9 mouse cellular contexts compared by ENCODE assay signal in genomic region chr13:29610051-29610931, GRCm38 (mm10).
A peak's percentile ranks its signal among the peaks of the same experiment; 100 is the strongest.
DNase-seq lines count a peak whose midpoint lies in the region; ATAC-seq and TF ChIP-seq lines count a peak whose summit lies in the region.
"Had no signal": no experiment of that assay in that cellular context is flagged by ENCODE, and none has a peak within 500 bp of the region (broad histone marks: within the 10 kb centered on the region; RNA-seq: fewer than 3 reads in every experiment).

No protein-coding gene starts in this region.

- no peak for TF ChIP-seq CTCF in MEL (IDR thresholded peaks at IDR 0.05 in 2 of 3, conservative IDR thresholded peaks at IDR 0.05 in 1 of 3; ENCODE audit: control insufficient read depth in 1 of 3, insufficient read depth in 1 of 3, low read depth in 2 of 3, low read length in 3 of 3, poor library complexity in 1 of 3, severe bottlenecking in 1 of 3)

- H3K79me2 ChIP-seq in MEL (ENCODE audit: control insufficient read depth, insufficient read depth, low read length, poor library complexity) = no peaks in the 10 kb centered on the region

- DNase-seq in heart, adult 18-20 months = peak; percentile 43 to 60
- DNase-seq in MEL (ENCODE audit: low read depth, low spot score) = no peak
- DNase-seq in frontal cortex, postnatal 10 days (ENCODE audit: low spot score in 2 of 2) = no peak
- no peak for DNase-seq in right cerebral cortex, adult 18-20 months
- no peak for DNase-seq in adrenal gland, postnatal 14 days

- H3K27me3 ChIP-seq in heart, embryonic 11.5 days (ENCODE audit: control insufficient read depth, insufficient read depth, low read length) = no peaks in the 10 kb centered on the region
- no peaks in the 10 kb centered on the region for H3K27me3 ChIP-seq in MEL (ENCODE audit: control insufficient read depth in 1 of 2, insufficient read depth in 2 of 2, low read length in 2 of 2)
- H3K27me3 ChIP-seq in heart, embryonic 14.5 days (ENCODE audit: control insufficient read depth, insufficient read depth, low read length) = no peaks in the 10 kb centered on the region
- H3K27me3 ChIP-seq in midbrain, embryonic 12.5 days = no peaks in the 10 kb centered on the region
- H3K27me3 ChIP-seq: megakaryocyte, embryonic 14.5 days had no signal

- H3K4me3 ChIP-seq in heart, embryonic 11.5 days (ENCODE audit: low read depth, low read length) = no peak overlapping the region
- H3K4me3 ChIP-seq in MEL (ENCODE audit: control insufficient read depth in 1 of 2, insufficient read depth in 1 of 2, low read depth in 2 of 2, low read length in 2 of 2) = no peak overlapping the region
- H3K4me3 ChIP-seq in heart, embryonic 14.5 days (ENCODE audit: control insufficient read depth in 1 of 2, insufficient read depth in 1 of 2, low read depth in 1 of 2, low read length in 2 of 2) = no peak overlapping the region
- H3K4me3 ChIP-seq in midbrain, embryonic 12.5 days = no peak overlapping the region
- H3K4me3 ChIP-seq: megakaryocyte, embryonic 14.5 days had no signal

- ATAC-seq in heart, embryonic 11.5 days (replicated peaks; ENCODE audit: insufficient number of reproducible peaks, low FRiP score, low TSS enrichment) = no peak
- ATAC-seq in heart, embryonic 14.5 days (ENCODE audit: insufficient number of reproducible peaks, insufficient read depth, low FRiP score, low read depth) = peak; percentile 49
- peak; percentile 89 for ATAC-seq in midbrain, embryonic 12.5 days (ENCODE audit: low FRiP score, low read depth)

- TF ChIP-seq POLR2A in MEL (IDR thresholded peaks at IDR 0.05; ENCODE audit: control insufficient read depth in 1 of 2, insufficient read depth in 1 of 2, low read depth in 1 of 2, low read length in 2 of 2, poor library complexity in 1 of 2) = no peak

- no peak overlapping the region for H3K4me2 ChIP-seq in heart, embryonic 11.5 days
- 0 out of 2 replicates have a peak overlapping the region, but pooled peaks have one; percentile 2 for H3K4me2 ChIP-seq in heart, embryonic 14.5 days (ENCODE audit: low read length)
- H3K4me2 ChIP-seq in midbrain, embryonic 12.5 days (replicated peaks) = peak overlapping the region; percentile 22; the same call in 1 of the 2 replicates

- no peak overlapping the region for H3K27ac ChIP-seq in heart, embryonic 11.5 days (ENCODE audit: low read depth, low read length)
- no peak overlapping the region for H3K27ac ChIP-seq in MEL (ENCODE audit: control insufficient read depth, low read depth, low read length)
- H3K27ac ChIP-seq in heart, embryonic 14.5 days (replicated peaks in 1 of 2; ENCODE audit: control insufficient read depth in 1 of 2, insufficient read depth in 1 of 2, low read depth in 2 of 2, low read length in 2 of 2) = peak overlapping the region; percentile 78 to 88
- H3K27ac ChIP-seq in midbrain, embryonic 12.5 days (replicated peaks) = peak overlapping the region; percentile 86

- H3K4me1 ChIP-seq in heart, embryonic 11.5 days (ENCODE audit: control insufficient read depth, insufficient read depth, low read length) = peaks cover 24% of the 10 kb centered on the region
- no peaks in the 10 kb centered on the region for H3K4me1 ChIP-seq in MEL (ENCODE audit: control insufficient read depth in 1 of 2, insufficient read depth in 2 of 2, low read length in 2 of 2)
- peaks cover 23 to 41% of the 10 kb centered on the region in 2 experiments for H3K4me1 ChIP-seq in heart, embryonic 14.5 days (ENCODE audit: control insufficient read depth in 2 of 2, insufficient read depth in 2 of 2, low read length in 2 of 2)
- H3K4me1 ChIP-seq in midbrain, embryonic 12.5 days = peaks cover 42% of the 10 kb centered on the region

- H3K9me3 ChIP-seq in heart, embryonic 11.5 days (replicated peaks; ENCODE audit: control insufficient read depth, low read length) = no peaks in the 10 kb centered on the region
- no peaks in the 10 kb centered on the region for H3K9me3 ChIP-seq in MEL (replicated peaks; ENCODE audit: insufficient read depth, low read length)
- H3K9me3 ChIP-seq in heart, embryonic 14.5 days (ENCODE audit: control insufficient read depth, low read length) = no peaks in the 10 kb centered on the region
- no peaks in the 10 kb centered on the region for H3K9me3 ChIP-seq in midbrain, embryonic 12.5 days
- H3K9me3 ChIP-seq: megakaryocyte, embryonic 14.5 days had no signal

- H3K9ac ChIP-seq in heart, embryonic 11.5 days (ENCODE audit: low read depth, low read length) = no peak overlapping the region
- H3K9ac ChIP-seq in MEL (ENCODE audit: control insufficient read depth, low read depth, low read length, poor library complexity, severe bottlenecking) = no peak overlapping the region
- no peak overlapping the region for H3K9ac ChIP-seq in heart, embryonic 14.5 days (ENCODE audit: low read length)
- H3K9ac ChIP-seq in midbrain, embryonic 12.5 days (replicated peaks) = no peak overlapping the region

- WGBS in heart, embryonic 11.5 days (ENCODE audit: insufficient replicate concordance) = 40% methylated on average over 13 of the region's 13 CpGs
- WGBS in heart, embryonic 14.5 days = 26% methylated on average over 13 of the region's 13 CpGs
- 12% methylated on average over 13 of the region's 13 CpGs for WGBS in midbrain, embryonic 12.5 days

- TF ChIP-seq EP300 in MEL (IDR thresholded peaks at IDR 0.05; ENCODE audit: low read depth in 1 of 2, low read length in 2 of 2) = no peak

- H3K36me3 ChIP-seq in heart, embryonic 11.5 days (ENCODE audit: control insufficient read depth, insufficient read depth, low read length) = no peaks in the 10 kb centered on the region
- no peaks in the 10 kb centered on the region for H3K36me3 ChIP-seq in MEL (ENCODE audit: control insufficient read depth in 1 of 2, insufficient read depth in 2 of 2, low read length in 2 of 2)
- no peaks in the 10 kb centered on the region for H3K36me3 ChIP-seq in heart, embryonic 14.5 days (ENCODE audit: control insufficient read depth, insufficient read depth, low read length)
- H3K36me3 ChIP-seq in midbrain, embryonic 12.5 days = no peaks in the 10 kb centered on the region

- no peak for TF ChIP-seq RAD21 in MEL (IDR thresholded peaks at IDR 0.05; ENCODE audit: low read depth, low read length)

TF ChIP-seq in MEL, 35 proteins besides CTCF, POLR2A, EP300 and RAD21:
- TF ChIP-seq NELFE (IDR thresholded peaks at IDR 0.05; ENCODE audit: low read depth, low read length) (no peak), KAT2A (conservative IDR thresholded peaks at IDR 0.05; ENCODE audit: low read depth, low read length) (no peak), ZMIZ1 (IDR thresholded peaks at IDR 0.05; ENCODE audit: low read depth, low read length) (no peak), CHD2 (IDR thresholded peaks at IDR 0.05; ENCODE audit: low read length) (no peak), CHD1 (IDR thresholded peaks at IDR 0.05; ENCODE audit: low read depth, low read length) (no peak), MEF2A (IDR thresholded peaks at IDR 0.05; ENCODE audit: extremely low read depth, insufficient replicate concordance, low read depth, low read length, poor library complexity, severe bottlenecking) (no peak), GATA1 (IDR thresholded peaks at IDR 0.05; ENCODE audit: low read depth, low read length) (no peak), RCOR1 (IDR thresholded peaks at IDR 0.05; ENCODE audit: low read depth, low read length) (no peak), ZKSCAN1 (IDR thresholded peaks at IDR 0.05; ENCODE audit: low read depth, low read length) (no peak), UBTF (IDR thresholded peaks at IDR 0.05; ENCODE audit: borderline replicate concordance, insufficient read depth, low read depth, low read length) (no peak), NRF1 (IDR thresholded peaks at IDR 0.05; ENCODE audit: insufficient read depth, low read depth, low read length, poor library complexity, severe bottlenecking) (no peak), ZNF384 (IDR thresholded peaks at IDR 0.05; ENCODE audit: low read depth, low read length) (no peak), SMC3 (IDR thresholded peaks at IDR 0.05; ENCODE audit: low read depth, low read length) (no peak), ELF1 (IDR thresholded peaks at IDR 0.05; ENCODE audit: low read depth, low read length) (no peak), MAFK (IDR thresholded peaks at IDR 0.05; ENCODE audit: borderline replicate concordance, low read depth, low read length) (0 out of 2 replicates have a peak, but pooled peaks have one; percentile 29), MXI1 (IDR thresholded peaks at IDR 0.05; ENCODE audit: low read depth, low read length) (no peak), TAL1 (IDR thresholded peaks at IDR 0.05; ENCODE audit: low read length) (peak; percentile 16; the same call in 1 of the 2 replicates), GABPA (IDR thresholded peaks at IDR 0.05; ENCODE audit: low read depth, low read length) (no peak)
TF ChIP-seq in MEL: peak in this region for 2.

Comparison
In these comparisons a context has a peak if more than half of its experiments do, and no peak if none do; other contexts are left out.
1. H3K27ac ChIP-seq: peak in heart, embryonic 14.5 days (2 of 2) and midbrain, embryonic 12.5 days (single experiment); none in heart, embryonic 11.5 days (single experiment) and MEL (single experiment).
2. DNase-seq: peak in heart, adult 18-20 months (2 of 2); none in MEL (single experiment), frontal cortex, postnatal 10 days (0 of 2), right cerebral cortex, adult 18-20 months (single experiment) and adrenal gland, postnatal 14 days (single experiment).